Mouse (Mus musculus): ENCODE measurements around the gene Vmn1r24. TPM values are rescaled to one million over a fixed set of nuclear protein-coding genes. Genes with fewer than 3 reads are reported as not detected.
"Not testable (repeated sequence)": the region's sequence is repeated elsewhere in the genome, so short reads cannot be mapped to it uniquely, and the experiment has no call there.

The Vmn1r24 gene
- polyA plus RNA-seq (2015; fragmentation: Nextera tagmentation; extraction: Ambion mirVana), result not detected in 2 replicates

GRCm38 (mm10) chr6:57961403-57961802 lies at the start of gene Vmn1r24:
TSS of gene Vmn1r24 (minus strand) at chr6:57961503.
- WGBS, result 86% methylated on average over 1 of the region's 1 CpGs
- not testable (repeated sequence) for H3K27ac ChIP-seq (replicated peaks)

GRCm38 (mm10) chr6:57980710-57981109 lies 19.4 kb upstream of the Vmn1r24 start, which contains the start of gene Vmn1r25:
TSS of gene Vmn1r25 (minus strand) at chr6:57980810.
- no peak for ATAC-seq (ENCODE audit: low FRiP score)
- H3K9me3 ChIP-seq (replicated peaks), result no peaks in the 10 kb centered on the region
- 69% methylated on average over 3 of the region's 3 CpGs for WGBS
- no peak within 1 kb of the TSS for H3K4me2 ChIP-seq
- no peaks in the 10 kb centered on the region for H3K4me1 ChIP-seq
- H3K27me3 ChIP-seq (replicated peaks), result no peaks in the 10 kb centered on the region
- H3K27ac ChIP-seq (replicated peaks), result no peak within 1 kb of the TSS
- no peaks in the 10 kb centered on the region for H3K36me3 ChIP-seq
- H3K9ac ChIP-seq (replicated peaks), result no peak within 1 kb of the TSS
- no peak within 1 kb of the TSS for H3K4me3 ChIP-seq (replicated peaks)

More at GRCm38 (mm10) chr6:57961403-57961802, at the start of gene Vmn1r24:
- H3K27me3 ChIP-seq (replicated peaks); H3K36me3 ChIP-seq; H3K9ac ChIP-seq (replicated peaks); H3K9me3 ChIP-seq (replicated peaks); H3K4me1 ChIP-seq; H3K4me2 ChIP-seq; ATAC-seq (ENCODE audit: low FRiP score); H3K4me3 ChIP-seq (replicated peaks): not testable (repeated sequence)

DNA sequence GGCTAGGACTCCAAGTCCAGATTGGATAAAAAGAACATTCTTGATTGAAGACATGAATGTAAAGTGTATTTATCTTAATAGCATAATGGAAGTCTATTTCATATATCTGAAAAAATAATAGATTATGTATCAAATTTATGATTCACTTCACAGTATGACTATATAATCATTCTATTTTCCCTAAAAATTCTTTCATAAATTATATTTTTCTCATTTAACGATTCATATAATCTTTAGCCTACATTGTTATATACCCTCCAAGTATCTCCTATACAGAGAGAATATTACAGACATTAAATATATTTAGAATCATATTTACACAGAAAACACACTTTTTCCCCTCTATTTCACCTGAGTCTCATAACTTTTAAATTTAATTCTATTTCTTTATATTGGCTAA lies 34.6 kb downstream of the Vmn1r24 start, which contains the start of gene Vmn1r23:
Vmn1r23 (minus strand) TSS at position 101 of the 400 bp plus-strand sequence.
- ATAC-seq (ENCODE audit: low FRiP score), result no peak
- Histone ChIP-seq H3K4me2 (no peak within 1 kb of the TSS), H3K27me3 (replicated peaks) (no peaks in the 10 kb centered on the region), H3K27ac (replicated peaks) (no peak within 1 kb of the TSS), H3K36me3 (no peaks in the 10 kb centered on the region), H3K4me3 (replicated peaks) (no peak within 1 kb of the TSS), H3K4me1 (no peaks in the 10 kb centered on the region), H3K9me3 (replicated peaks) (no peaks in the 10 kb centered on the region), H3K9ac (replicated peaks) (no peak within 1 kb of the TSS)
- WGBS, result 90% methylated on average over 1 of the region's 1 CpGs

GRCm38 (mm10) chr6:57907928-57908327 lies 53.4 kb downstream of the Vmn1r24 start, which contains the start of gene Vmn1r22:
TSS of gene Vmn1r22 (minus strand) at chr6:57908028.
- H3K9ac ChIP-seq (replicated peaks), result no peak within 1 kb of the TSS
- no peaks in the 10 kb centered on the region for H3K36me3 ChIP-seq
- ATAC-seq (ENCODE audit: low FRiP score), result no peak
- no peaks in the 10 kb centered on the region for H3K9me3 ChIP-seq (replicated peaks)
- H3K4me3 ChIP-seq (replicated peaks), result no peak within 1 kb of the TSS
- no peak within 1 kb of the TSS for H3K27ac ChIP-seq (replicated peaks)
- WGBS, result 78% methylated on average over 1 of the region's 1 CpGs
- H3K27me3 ChIP-seq (replicated peaks), result no peaks in the 10 kb centered on the region
- H3K4me2 ChIP-seq, result no peak within 1 kb of the TSS
- no peaks in the 10 kb centered on the region for H3K4me1 ChIP-seq

Other genes starting within 250 kb of the Vmn1r24 start
- 170 and 197 TPM in 2 replicates for gene Vopp1, start 136.3 kb downstream of the Vmn1r24 start, polyA plus RNA-seq (2015; fragmentation: Nextera tagmentation; extraction: Ambion mirVana)
- not detected in 2 replicates for gene Vmn1r21, start 111.2 kb downstream of the Vmn1r24 start, polyA plus RNA-seq (2015; fragmentation: Nextera tagmentation; extraction: Ambion mirVana)
- not detected in 2 replicates for gene Vmn1r22, start 53.5 kb downstream of the Vmn1r24 start, polyA plus RNA-seq (2015; fragmentation: Nextera tagmentation; extraction: Ambion mirVana)
- not detected in 2 replicates for gene Vmn1r23, start 34.7 kb downstream of the Vmn1r24 start, polyA plus RNA-seq (2015; fragmentation: Nextera tagmentation; extraction: Ambion mirVana)
- gene Vmn1r25, start 19.3 kb upstream of the Vmn1r24 start, polyA plus RNA-seq (2015; fragmentation: Nextera tagmentation; extraction: Ambion mirVana), result not detected in 2 replicates
- not detected in 2 replicates for gene Vmn1r26, start 53.7 kb upstream of the Vmn1r24 start, polyA plus RNA-seq (2015; fragmentation: Nextera tagmentation; extraction: Ambion mirVana)